Mouse (Mus musculus) heart, embryonic 13.5 days (tissue): ENCODE measurements around the gene Yipf3. TPM values are rescaled to one million over a fixed set of nuclear protein-coding genes. Genes with fewer than 3 reads are reported as not detected.

Source experiments
- ATAC-seq: fragments of 200-750 bp; cut with Nextera tagmentation; 2 replicates; pipeline ENCODE4 v1.8.0; 2017; ENCODE audit warnings: moderate TSS enrichment; ENCODE audit not compliant: insufficient number of reproducible peaks, low FRiP score, low TSS enrichment; ENCODE audit errors: extremely low read depth
- H3K27ac ChIP-seq: fragments of 300-500 bp; sonication (generic); replicated peaks from 2 replicates; pipeline ENCODE4 v1.5.1; 2015; ENCODE audit warnings: moderate library complexity, mild to moderate bottlenecking, inconsistent platforms
- H3K27me3 ChIP-seq: fragments of 300-500 bp; sonication (generic); replicated peaks from 2 replicates; pipeline ENCODE4 v1.6.1; 2015; ENCODE audit warnings: mild to moderate bottlenecking, inconsistent platforms
- H3K36me3 ChIP-seq: fragments of 300-500 bp; sonication (generic); 2 replicates; pipeline ENCODE4 v1.6.1; 2015; ENCODE audit warnings: mild to moderate bottlenecking, inconsistent platforms
- H3K4me1 ChIP-seq: fragments of 300-500 bp; sonication (generic); 2 replicates; pipeline ENCODE4 v1.6.1; 2015; ENCODE audit warnings: inconsistent platforms
- H3K4me2 ChIP-seq: fragments of 300-500 bp; sonication (generic); 2 replicates; pipeline ENCODE4 v1.6.1; 2015; ENCODE audit warnings: inconsistent platforms, mild to moderate bottlenecking, moderate library complexity
- H3K4me3 ChIP-seq: fragments of 300-500 bp; sonication (generic); 2 replicates; pipeline ENCODE4 v1.5.1; 2015; ENCODE audit warnings: moderate library complexity, mild to moderate bottlenecking, inconsistent platforms
- H3K9ac ChIP-seq: fragments of 300-500 bp; sonication (generic); 2 replicates; pipeline ENCODE4 v1.6.1; 2015; ENCODE audit warnings: inconsistent platforms, mild to moderate bottlenecking, moderate library complexity
- H3K9me3 ChIP-seq: fragments of 300-500 bp; sonication (generic); 2 replicates; pipeline ENCODE4 v1.6.1; 2016; ENCODE audit warnings: inconsistent platforms
- WGBS: fragments of 180-500 bp; shearing (Covaris S2); methylation state at CpG from one replicate; pipeline ENCODE4 v1.1.7; 2015; ENCODE audit warnings: mixed read lengths; 5-methylcytosine and 5-hydroxymethylcytosine counted together
- microRNA counts: library from miRNA; unstranded; fragments of <30 nt; microRNA quantifications from one replicate; lab custom pipeline; 2016
- microRNA-seq: library from miRNA; unstranded; fragments of <30 nt; microRNA quantifications from one replicate; pipeline ENCODE4, GENCODE M21; 2016
- polyA plus RNA-seq: library from polyadenylated mRNA; unstranded; fragments of >200 nt; fragmentation: Nextera tagmentation; extraction: Ambion mirVana; gene quantifications from 2 replicates; pipeline ENCODE4 v1.2.1, GENCODE M21; 2015

Yipf3 gene
- polyA plus RNA-seq, 1 experiment from 2014 or later = 80.3 TPM

DNA sequence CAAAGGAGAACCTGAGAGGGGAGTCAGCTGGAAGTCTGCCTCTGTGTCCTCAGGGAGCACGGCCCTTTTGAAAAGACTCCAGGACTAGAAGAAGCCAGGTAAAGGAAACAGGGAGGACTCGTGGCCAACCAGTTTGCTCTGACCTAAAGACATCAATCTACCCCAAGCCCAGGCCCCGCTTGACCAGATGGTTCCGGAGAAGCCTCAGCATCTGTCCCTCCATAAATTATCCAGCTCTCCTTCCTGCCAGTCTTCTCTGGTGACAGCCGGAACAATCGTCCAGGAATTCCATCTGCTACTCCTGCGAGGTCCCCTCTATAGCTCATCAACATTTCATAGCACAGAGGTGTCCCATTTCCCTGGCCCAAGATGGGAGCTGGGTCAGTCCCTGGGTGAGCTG lies 36.8 kb downstream of the Yipf3 start:
- H3K36me3 ChIP-seq = peaks cover 14% of the 10 kb centered on the region
- no peak overlapping the region for H3K9ac ChIP-seq
- peaks cover 31% of the 10 kb centered on the region for H3K4me1 ChIP-seq
- 55% methylated on average over 7 of the region's 7 CpGs for WGBS
- no peak overlapping the region for H3K27ac ChIP-seq
- H3K9me3 ChIP-seq = no peaks in the 10 kb centered on the region
- no peak overlapping the region for H3K4me2 ChIP-seq
- ATAC-seq = no peak
- H3K27me3 ChIP-seq = no peaks in the 10 kb centered on the region
- H3K4me3 ChIP-seq = no peak overlapping the region

DNA sequence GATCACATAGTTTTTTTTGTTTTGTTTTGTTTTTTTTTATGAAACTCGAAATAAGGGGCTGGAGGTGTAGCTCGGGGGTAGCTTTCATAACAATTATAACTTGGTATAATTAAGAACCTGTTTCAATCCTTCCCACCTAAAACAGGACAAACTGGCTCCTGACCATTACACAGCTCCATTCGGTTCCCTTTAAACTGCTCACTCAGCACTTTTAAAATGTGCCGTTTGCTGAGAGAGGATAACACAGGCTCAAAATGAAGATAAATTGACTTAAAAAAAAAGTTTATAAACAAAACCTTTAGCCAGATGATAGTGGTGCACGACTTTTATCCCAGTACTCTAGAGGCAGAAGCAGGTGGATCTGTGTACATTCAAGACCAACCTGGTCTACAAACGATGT lies 37.5 kb downstream of the Yipf3 start:
- 49% methylated on average over 6 of the region's 6 CpGs for WGBS
- H3K4me2 ChIP-seq = no peak overlapping the region
- H3K9me3 ChIP-seq = no peaks in the 10 kb centered on the region
- no peak overlapping the region for H3K27ac ChIP-seq
- H3K36me3 ChIP-seq = peaks cover 7% of the 10 kb centered on the region
- peaks cover under 1% of the 10 kb centered on the region; the same call in 1 of the 2 replicates for H3K27me3 ChIP-seq
- no peak overlapping the region for H3K4me3 ChIP-seq
- H3K4me1 ChIP-seq = peaks cover 31% of the 10 kb centered on the region
- H3K9ac ChIP-seq = no peak overlapping the region
- ATAC-seq = no peak

DNA sequence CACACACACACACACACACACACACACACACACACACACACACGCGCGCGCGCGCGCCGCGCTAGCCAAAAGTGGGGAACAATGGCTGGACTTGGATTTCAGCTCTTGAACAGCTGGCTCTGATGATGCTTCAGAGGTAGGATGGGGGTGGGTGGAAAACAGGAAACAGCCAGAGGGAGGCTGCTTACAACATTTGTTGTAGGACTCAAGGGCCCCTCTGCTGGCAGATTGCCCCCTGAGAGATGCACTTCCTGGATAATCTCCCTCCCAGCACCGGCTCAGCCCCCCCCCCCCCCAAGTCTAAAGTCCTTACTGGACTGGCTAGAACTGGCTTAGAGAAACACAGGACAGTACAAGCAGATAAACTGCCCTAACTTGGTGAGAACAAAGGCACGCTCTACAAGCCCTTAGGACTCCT lies 39.8 kb downstream of the Yipf3 start:
- no peak for ATAC-seq
- H3K36me3 ChIP-seq = no peaks in the 10 kb centered on the region
- no peak overlapping the region for H3K4me3 ChIP-seq
- peaks cover 12% of the 10 kb centered on the region for H3K27me3 ChIP-seq
- no peak overlapping the region; the same call in 1 of the 2 replicates for H3K27ac ChIP-seq
- WGBS = 68% methylated on average over 11 of the region's 11 CpGs
- H3K4me2 ChIP-seq = no peak overlapping the region
- no peaks in the 10 kb centered on the region for H3K9me3 ChIP-seq
- peaks cover 12% of the 10 kb centered on the region for H3K4me1 ChIP-seq
- peak overlapping the region; percentile 5; the same call in 1 of the 2 replicates for H3K9ac ChIP-seq

DNA sequence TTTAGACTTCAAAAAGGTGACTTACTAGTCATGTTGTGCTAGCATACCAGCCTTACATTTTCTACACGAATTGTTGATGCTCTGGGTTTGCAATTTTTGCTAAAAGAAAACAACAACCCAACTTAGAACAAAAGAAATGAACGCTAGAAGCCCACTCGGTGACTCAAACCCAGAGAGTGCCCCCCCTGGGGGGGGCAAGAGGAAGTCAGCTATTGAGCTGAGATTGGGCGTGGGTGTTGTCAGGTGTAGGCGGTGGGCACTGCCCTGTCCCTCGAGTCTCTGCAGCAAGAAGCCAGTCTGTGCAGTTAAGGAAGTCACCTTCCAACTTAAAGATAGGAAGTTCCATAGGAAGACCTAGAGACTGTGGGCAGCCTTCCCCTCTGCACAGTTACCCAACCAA lies 48.7 kb downstream of the Yipf3 start:
- Histone ChIP-seq H3K9me3 (no peaks in the 10 kb centered on the region), H3K4me2 (no peak overlapping the region), H3K36me3 (no peaks in the 10 kb centered on the region), H3K27me3 (peaks cover 87% of the 10 kb centered on the region), H3K27ac (no peak overlapping the region), H3K9ac (no peak overlapping the region), H3K4me1 (peaks cover 19% of the 10 kb centered on the region), H3K4me3 (0 out of 2 replicates have a peak overlapping the region, but pooled peaks have one; percentile 67)
- 38% methylated on average over 6 of the region's 6 CpGs for WGBS
- ATAC-seq = no peak

DNA sequence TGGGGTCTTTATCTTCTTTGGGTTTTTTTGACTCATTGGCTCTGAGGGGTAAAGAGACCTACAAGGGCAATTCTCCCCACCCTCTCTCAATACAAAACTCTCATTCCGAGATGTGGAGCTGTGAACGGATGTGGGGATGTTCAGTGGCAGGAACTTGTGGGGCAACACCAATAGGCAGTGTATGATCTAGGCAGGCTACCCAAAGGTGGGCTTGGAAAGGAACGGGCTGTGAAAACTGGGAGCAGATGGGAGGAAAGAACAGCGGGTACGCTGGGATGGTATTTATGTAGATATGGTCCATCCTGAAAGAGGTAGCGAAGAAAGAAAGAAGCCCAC lies 49.1 kb downstream of the Yipf3 start:
- WGBS = 12% methylated on average over 6 of the region's 6 CpGs
- peak overlapping the region; percentile 100 for H3K4me2 ChIP-seq
- H3K4me3 ChIP-seq = peak overlapping the region; percentile 67
- peaks cover 87% of the 10 kb centered on the region for H3K27me3 ChIP-seq
- no peak for ATAC-seq
- no peak overlapping the region for H3K27ac ChIP-seq
- H3K9me3 ChIP-seq = no peaks in the 10 kb centered on the region
- H3K36me3 ChIP-seq = no peaks in the 10 kb centered on the region
- H3K9ac ChIP-seq = peak overlapping the region; percentile 80
- H3K4me1 ChIP-seq = peaks cover 19% of the 10 kb centered on the region

DNA sequence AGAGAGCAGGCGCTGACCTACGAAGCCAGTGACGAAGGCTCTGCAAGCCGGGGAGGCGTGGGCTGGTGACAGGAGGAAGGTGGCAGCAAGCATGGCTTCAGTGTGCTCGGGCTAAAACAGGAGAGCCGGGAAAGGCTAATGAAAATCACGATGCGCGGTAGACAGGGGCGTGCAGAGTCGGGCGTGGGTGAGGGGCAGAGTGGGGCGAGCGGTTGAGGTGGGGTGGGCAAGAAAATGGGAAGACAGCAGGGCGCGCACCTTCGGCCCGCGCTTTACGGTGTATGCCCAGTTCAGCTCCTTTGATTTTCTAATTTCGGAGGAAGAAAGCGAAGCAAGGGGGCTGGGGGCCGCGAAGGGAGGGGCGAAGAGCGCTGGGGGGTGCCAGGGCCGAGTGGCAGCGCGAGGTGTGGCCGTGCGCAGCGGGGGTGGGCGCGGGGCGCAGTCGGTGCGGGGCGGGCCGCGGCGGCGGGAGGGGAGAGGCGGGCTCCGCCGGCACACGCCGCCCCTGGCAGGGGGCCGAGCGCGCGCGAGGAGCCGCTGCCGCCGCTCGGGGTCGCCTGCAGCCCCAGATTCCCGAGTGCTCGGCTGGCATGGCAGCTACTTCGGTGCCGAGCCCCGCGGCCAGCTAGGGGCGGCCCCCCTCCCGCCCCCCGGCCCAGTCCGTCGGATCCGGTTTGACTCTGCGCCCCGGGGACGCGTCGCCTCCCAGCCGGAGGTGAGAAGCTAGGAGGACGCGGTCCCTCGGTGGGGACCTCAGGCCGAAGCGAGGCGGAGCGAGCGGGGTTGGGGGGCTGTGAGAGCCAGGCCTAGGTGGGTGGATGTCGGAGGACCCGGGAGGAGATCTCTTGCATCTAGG lies 49.7 kb downstream of the Yipf3 start, which contains the start of gene Dlk2:
TSS of gene Dlk2 (plus strand) at position 58 of the 856 bp plus-strand sequence.
- H3K27me3 ChIP-seq = peaks cover 86% of the 10 kb centered on the region
- under 1% methylated on average over 73 of the region's 86 CpGs for whole genome bisulfite sequencing
- peak within 1 kb of the TSS; percentile 100 for H3K4me2 ChIP-seq
- H3K36me3 ChIP-seq = no peaks in the 10 kb centered on the region
- peak within 1 kb of the TSS; percentile 67 for H3K4me3 ChIP-seq
- H3K9me3 ChIP-seq = no peaks in the 10 kb centered on the region
- peak; percentile 51 for ATAC-seq
- H3K4me1 ChIP-seq = peaks cover 19% of the 10 kb centered on the region
- peak within 1 kb of the TSS; percentile 80 for H3K9ac ChIP-seq
- no peak within 1 kb of the TSS for H3K27ac ChIP-seq

DNA sequence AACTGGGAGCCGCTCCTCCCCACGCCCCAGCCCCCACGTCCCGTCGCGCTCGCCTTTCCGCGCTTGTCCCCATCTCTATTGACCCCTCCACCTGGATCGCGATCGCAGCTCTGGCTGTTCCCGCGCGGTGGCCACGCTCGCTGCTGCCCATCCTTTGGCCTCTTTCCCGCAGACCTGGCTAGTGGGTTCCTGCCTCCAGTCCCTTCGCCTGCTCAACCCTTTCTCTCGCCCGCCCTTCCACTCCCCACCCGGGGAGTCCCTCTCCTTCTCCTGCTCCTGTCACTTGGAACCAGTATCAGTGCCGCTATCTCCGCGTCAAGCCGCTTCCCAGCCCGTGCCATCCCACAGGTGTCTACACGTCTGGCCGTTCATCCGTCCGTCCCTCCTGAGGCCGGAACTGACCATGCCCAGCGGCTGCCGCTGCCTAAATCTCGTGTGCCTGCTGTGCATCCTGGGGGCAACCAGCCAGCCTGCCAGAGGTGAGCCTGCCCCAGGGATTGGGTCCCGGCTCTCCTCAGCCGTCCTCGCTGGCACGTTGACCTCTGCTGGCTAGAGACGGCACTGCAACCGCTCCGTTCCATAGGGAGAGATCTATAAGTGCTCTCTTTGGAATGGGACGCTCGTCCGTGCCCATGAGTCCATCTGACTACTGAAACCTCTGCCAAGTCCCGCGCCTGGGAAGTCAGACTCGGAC lies 50.5 kb downstream of the Yipf3 start:
- Histone ChIP-seq H3K4me3 (peak overlapping the region; percentile 67), H3K9ac (peak overlapping the region; percentile 80), H3K4me1 (peaks cover 19% of the 10 kb centered on the region), H3K4me2 (peak overlapping the region; percentile 100), H3K9me3 (no peaks in the 10 kb centered on the region), H3K36me3 (no peaks in the 10 kb centered on the region), H3K27ac (no peak overlapping the region), H3K27me3 (peaks cover 85% of the 10 kb centered on the region)
- ATAC-seq = peak; percentile 68; the same call in 1 of the 2 replicates
- WGBS = under 1% methylated on average over 48 of the region's 48 CpGs

DNA sequence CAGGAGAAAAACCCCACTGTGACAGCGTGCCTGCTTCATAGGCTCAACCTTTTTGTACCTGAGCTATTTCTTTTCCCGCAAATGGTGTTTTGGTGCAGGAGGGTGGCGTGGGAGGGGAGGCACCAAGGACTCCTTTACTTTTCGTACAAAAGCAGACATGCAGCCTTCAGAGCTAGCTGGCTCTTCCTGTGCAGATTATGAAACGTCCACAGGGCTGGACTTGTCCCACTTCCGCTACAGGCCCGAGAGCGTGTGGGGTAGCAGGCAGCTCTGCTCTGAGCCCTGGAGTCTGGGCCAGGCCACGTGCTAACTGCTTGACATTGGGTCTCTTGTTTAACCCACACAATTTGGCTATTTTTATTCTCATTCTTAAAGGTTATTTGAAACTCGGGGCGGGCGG lies 54.0 kb downstream of the Yipf3 start:
- Histone ChIP-seq H3K9me3 (no peaks in the 10 kb centered on the region), H3K4me2 (no peak overlapping the region), H3K27ac (no peak overlapping the region), H3K27me3 (peaks cover 64% of the 10 kb centered on the region), H3K4me1 (peaks cover 23% of the 10 kb centered on the region), H3K9ac (no peak overlapping the region), H3K4me3 (no peak overlapping the region), H3K36me3 (peaks cover 20% of the 10 kb centered on the region)
- 65% methylated on average over 12 of the region's 12 CpGs for WGBS
- ATAC-seq = no peak

MicroRNAs encoded within 50 kb of the gene (microRNA counts, 519-probe panel; counts per million panel counts)
- microRNA mmu-miR-693-3p (lab: Ali Mortazavi, UCI) = 209 counts per million, percentile 61 among the panel's probes with 10 or more counts
- 209 counts per million, percentile 61 among the panel's probes with 10 or more counts for microRNA mmu-miR-693-5p (lab: Ali Mortazavi, UCI)

Small RNA genes lying within 50 kb of the gene (microRNA-seq; reads per million reads assigned to microRNA genes)
- not detected for gene Mir693

Other genes starting within 250 kb of the Yipf3 start
- gene Vegfa, start 215.7 kb upstream of the Yipf3 start, polyA plus RNA-seq = 5.2 and 5.4 TPM in 2 replicates
- 123 and 132 TPM in 2 replicates for gene Mrps18a, start 137.1 kb upstream of the Yipf3 start, polyA plus RNA-seq
- gene Rsph9, start 103.9 kb upstream of the Yipf3 start, polyA plus RNA-seq = 6.0 and 6.1 TPM in 2 replicates
- gene Mad2l1bp, start 94.5 kb upstream of the Yipf3 start, polyA plus RNA-seq = 28.1 and 30.5 TPM in 2 replicates
- gene Gtpbp2, start 87.0 kb upstream of the Yipf3 start, polyA plus RNA-seq = 29.2 and 30.7 TPM in 2 replicates
- 9.6 and 11.3 TPM in 2 replicates for gene Polh, start 45.4 kb upstream of the Yipf3 start, polyA plus RNA-seq
- 19.8 and 20.4 TPM in 2 replicates for gene Xpo5, start 45.3 kb upstream of the Yipf3 start, polyA plus RNA-seq
- gene Polr1c, start within 50 bp of the Yipf3 start, polyA plus RNA-seq = 46.8 and 48.4 TPM in 2 replicates
- gene Lrrc73, start 5.5 kb downstream of the Yipf3 start, polyA plus RNA-seq = 0.59 and 0.88 TPM in 2 replicates
- gene Tjap1, start 34.9 kb downstream of the Yipf3 start, polyA plus RNA-seq = 35.7 and 37.1 TPM in 2 replicates
- 0.35 and 0.47 TPM in 2 replicates for gene Dlk2, start 49.3 kb downstream of the Yipf3 start, polyA plus RNA-seq
- 4.3 and 4.9 TPM in 2 replicates for gene Abcc10, start 80.3 kb downstream of the Yipf3 start, polyA plus RNA-seq
- 5.1 and 5.2 TPM in 2 replicates for gene Zfp318, start 135.7 kb downstream of the Yipf3 start, polyA plus RNA-seq
- 1.2 TPM in 2 replicates for gene Crip3, start 180.8 kb downstream of the Yipf3 start, polyA plus RNA-seq
- gene Slc22a7, start 190.4 kb downstream of the Yipf3 start, polyA plus RNA-seq = not detected in 2 replicates
- gene Ttbk1, start 239.6 kb downstream of the Yipf3 start, polyA plus RNA-seq = 0.10 and 0.12 TPM in 2 replicates
- 24.7 and 32.5 TPM in 2 replicates for gene Dnph1, start 248.6 kb downstream of the Yipf3 start, polyA plus RNA-seq